Mouse (Mus musculus) erythroblast, embryonic 14.5 days (primary cell): ENCODE measurements around the gene Fam241b.

ENCODE experiments used
- GATA1 ChIP-seq: IDR thresholded peaks from 2 replicates; pipeline ENCODE4 v1.6.1; 2012; ENCODE audit warnings: low read length, inconsistent platforms, mixed read lengths
- TAL1 ChIP-seq: IDR thresholded peaks from 3 replicates; pipeline ENCODE4 v1.6.1; 2012; ENCODE audit warnings: low read length, inconsistent platforms, mixed read lengths

DNA sequence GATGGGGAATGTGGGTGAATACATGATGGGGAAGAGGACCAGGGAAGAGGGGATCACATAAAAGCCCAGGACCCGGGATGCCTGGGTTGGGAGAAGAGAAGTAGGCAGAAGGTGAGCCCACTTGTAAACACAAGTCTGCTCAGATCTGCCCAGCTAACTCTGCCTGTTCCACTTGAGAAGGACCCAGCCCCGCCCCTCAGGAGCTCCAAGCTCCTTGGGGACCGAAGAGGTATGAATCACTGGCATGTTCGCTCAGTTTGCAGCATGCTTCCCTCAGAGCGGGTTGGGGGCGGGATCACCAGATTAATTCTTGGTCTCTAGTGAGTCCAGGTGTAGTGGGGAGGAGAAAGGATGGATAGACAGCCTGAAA is 32.5 kb downstream of the Fam241b start:
- TF ChIP-seq TAL1 (no peak), GATA1 (no peak)
